In genomic region chr14:47181497-47182290, GRCm38 (mm10) we compare ENCODE assay signal across 8 mouse cellular contexts. TPM values are rescaled to one million over a fixed set of nuclear protein-coding genes. Genes with fewer than 3 reads are reported as not detected.
DNase-seq lines count a peak whose midpoint lies in the region; ATAC-seq and TF ChIP-seq lines count a peak whose summit lies in the region.

No protein-coding gene starts in this region.

- WGBS in kidney, embryonic 14.5 days = 56% methylated on average over 11 of the region's 11 CpGs

- peak; percentile 45 for DNase-seq in kidney, adult 18-20 months
- DNase-seq in ES-CJ7 (ENCODE audit: low read depth, low spot score) = peak; percentile 21
- DNase-seq in brain, embryonic 14.5 days (ENCODE audit: low read depth) = peak; percentile 78
- DNase-seq in frontal cortex, postnatal 36 days (ENCODE audit: low spot score in 2 of 2) = peak; percentile 21 to 60
- peak; percentile 72 for DNase-seq in layer of hippocampus, adult 11-12 months (ENCODE audit: low spot score)
- peak; percentile 70 for DNase-seq in thymus, postnatal 4 days

- H3K9ac ChIP-seq in kidney, embryonic 14.5 days (ENCODE audit: low read depth, low read length) = no peak overlapping the region

- TF ChIP-seq CTCF in brain, embryonic 14.5 days (IDR thresholded peaks at IDR 0.05; ENCODE audit: borderline replicate concordance, extremely low read depth, insufficient read depth, insufficient read length) = peak; percentile 45; the same call in 1 of the 2 replicates

- no peak overlapping the region for H3K4me2 ChIP-seq in kidney, embryonic 14.5 days (replicated peaks; ENCODE audit: low read depth, low read length)

- H3K4me1 ChIP-seq in kidney, embryonic 14.5 days (ENCODE audit: control insufficient read depth, insufficient read depth, low read length) = no peaks in the 10 kb centered on the region

- TF ChIP-seq POLR2A in brain, embryonic 14.5 days (IDR thresholded peaks at IDR 0.05; ENCODE audit: borderline replicate concordance, extremely low read depth, insufficient read depth, insufficient read length, poor library complexity, severe bottlenecking) = no peak

- ATAC-seq in kidney, embryonic 14.5 days (ENCODE audit: low FRiP score, low TSS enrichment) = no peak
- ATAC-seq in monocyte, adult 5-6 weeks (replicated peaks; ENCODE audit: insufficient number of reproducible peaks, low FRiP score, low TSS enrichment, poor library complexity, severe bottlenecking) = peak; percentile 29; the same call in 1 of the 2 replicates

- no peak overlapping the region for H3K27ac ChIP-seq in kidney, embryonic 14.5 days (ENCODE audit: low read depth, low read length)

- no peaks in the 10 kb centered on the region for H3K36me3 ChIP-seq in kidney, embryonic 14.5 days (ENCODE audit: control insufficient read depth, insufficient read depth, low read length)

- H3K4me3 ChIP-seq in kidney, embryonic 14.5 days (ENCODE audit: low read length) = no peak overlapping the region

- no peaks in the 10 kb centered on the region for H3K27me3 ChIP-seq in kidney, embryonic 14.5 days (ENCODE audit: control insufficient read depth, insufficient read depth, low read length)

- no peaks in the 10 kb centered on the region for H3K9me3 ChIP-seq in kidney, embryonic 14.5 days (ENCODE audit: control insufficient read depth, low read length)

RNA-seq across cellular contexts. Expression of gene Gch1, which starts 7.5 kb away (rescaled TPM):
- polyA plus RNA-seq in kidney, embryonic 14.5 days (2014; fragmentation: Nextera tagmentation; extraction: Ambion mirVana) = 1.4 and 2.2 TPM in 2 replicates
- 3.0 and 3.4 TPM in 2 replicates for polyA plus RNA-seq in brain, embryonic 14.5 days (2012; rRNA removed)
- 19.6 to 32.1 TPM (median 28.6 TPM) in 3 replicates for total RNA-seq in monocyte, adult 5-6 weeks (2017)

Comparison
In these comparisons a context has a peak if more than half of its experiments do, and no peak if none do; other contexts are left out.
1. DNase-seq: peak in every context shown above with its lines; median percentile 78 in brain, embryonic 14.5 days; 72 in layer of hippocampus, adult 11-12 months; 70 in thymus, postnatal 4 days; 45 in kidney, adult 18-20 months; 40 in frontal cortex, postnatal 36 days; 21 in ES-CJ7.